Mouse (Mus musculus) cortical plate, adult 2 months (tissue): ENCODE data around the gene Fam169b.

Source experiments
- CTCF ChIP-seq: fragments of 200-500 bp; IDR thresholded peaks from 2 replicates; pipeline ENCODE4 v1.5.1; 2011; ENCODE audit warnings: mild to moderate bottlenecking, control low read depth, low read length; ENCODE audit not compliant: insufficient read depth; ENCODE audit errors: extremely low read depth
- POLR2A ChIP-seq: fragments of 200-500 bp; IDR thresholded peaks from 2 replicates; pipeline ENCODE4 v1.6.1; 2011; ENCODE audit warnings: mild to moderate bottlenecking, low read length, control low read depth; ENCODE audit not compliant: insufficient read depth; ENCODE audit errors: extremely low read depth

- no peak for TF ChIP-seq POLR2A
- no peak for TF ChIP-seq CTCF
These were observed 24.9 kb downstream of the Fam169b start for GRCm38 (mm10) chr7:68298381-68299076.
